Mouse (Mus musculus) hindbrain, embryonic 15.5 days (tissue): ENCODE data around the gene Usp38. TPM values are rescaled to one million over a fixed set of nuclear protein-coding genes. Genes with fewer than 3 reads are reported as not detected.
"Not testable (repeated sequence)": the region's sequence is repeated elsewhere in the genome, so short reads cannot be mapped to it uniquely, and the experiment has no call there.

ENCODE experiments used
- ATAC-seq: fragments of 200-750 bp; cut with Nextera tagmentation; 2 replicates; pipeline ENCODE4 v1.8.0; 2017; ENCODE audit warnings: low read depth, moderate number of reproducible peaks, moderate TSS enrichment; ENCODE audit not compliant: low FRiP score
- H3K27ac ChIP-seq: fragments of 300-500 bp; sonication (generic); replicated peaks from 2 replicates; pipeline ENCODE4 v1.5.1; 2015; ENCODE audit warnings: mild to moderate bottlenecking, inconsistent platforms
- H3K27me3 ChIP-seq: fragments of 300-500 bp; sonication (generic); 2 replicates; pipeline ENCODE4 v1.6.1; 2015; ENCODE audit warnings: control low read depth, inconsistent platforms
- H3K36me3 ChIP-seq: fragments of 300-500 bp; sonication (generic); 2 replicates; pipeline ENCODE4 v1.6.1; 2015; ENCODE audit warnings: control low read depth, inconsistent platforms
- H3K4me1 ChIP-seq: fragments of 300-500 bp; sonication (generic); replicated peaks from 2 replicates; pipeline ENCODE4 v1.6.1; 2015; ENCODE audit warnings: control low read depth, inconsistent platforms
- H3K4me2 ChIP-seq: fragments of 300-500 bp; sonication (generic); 2 replicates; pipeline ENCODE4 v1.6.1; 2015; ENCODE audit warnings: moderate library complexity, mild to moderate bottlenecking, inconsistent platforms
- H3K4me3 ChIP-seq: fragments of 300-500 bp; sonication (generic); 2 replicates; pipeline ENCODE4 v1.5.1; 2015; ENCODE audit warnings: mild to moderate bottlenecking, inconsistent platforms
- H3K9ac ChIP-seq: fragments of 300-500 bp; sonication (generic); 2 replicates; pipeline ENCODE4 v1.6.1; 2015; ENCODE audit warnings: inconsistent platforms
- H3K9me3 ChIP-seq: fragments of 300-500 bp; sonication (generic); 2 replicates; pipeline ENCODE4 v1.6.1; 2016; ENCODE audit warnings: control low read depth, inconsistent platforms
- WGBS: fragments of 180-500 bp; shearing (Covaris S2); methylation state at CpG from one replicate; pipeline ENCODE4 v1.1.7; 2015; 5-methylcytosine and 5-hydroxymethylcytosine counted together
- polyA plus RNA-seq: library from polyadenylated mRNA; unstranded; fragments of >200 nt; fragmentation: Nextera tagmentation; extraction: Ambion mirVana; gene quantifications from 2 replicates; pipeline ENCODE4 v1.2.1, GENCODE M21; 2015

The Usp38 gene
- polyA plus RNA-seq = 16.7 and 18.0 TPM in 2 replicates

DNA sequence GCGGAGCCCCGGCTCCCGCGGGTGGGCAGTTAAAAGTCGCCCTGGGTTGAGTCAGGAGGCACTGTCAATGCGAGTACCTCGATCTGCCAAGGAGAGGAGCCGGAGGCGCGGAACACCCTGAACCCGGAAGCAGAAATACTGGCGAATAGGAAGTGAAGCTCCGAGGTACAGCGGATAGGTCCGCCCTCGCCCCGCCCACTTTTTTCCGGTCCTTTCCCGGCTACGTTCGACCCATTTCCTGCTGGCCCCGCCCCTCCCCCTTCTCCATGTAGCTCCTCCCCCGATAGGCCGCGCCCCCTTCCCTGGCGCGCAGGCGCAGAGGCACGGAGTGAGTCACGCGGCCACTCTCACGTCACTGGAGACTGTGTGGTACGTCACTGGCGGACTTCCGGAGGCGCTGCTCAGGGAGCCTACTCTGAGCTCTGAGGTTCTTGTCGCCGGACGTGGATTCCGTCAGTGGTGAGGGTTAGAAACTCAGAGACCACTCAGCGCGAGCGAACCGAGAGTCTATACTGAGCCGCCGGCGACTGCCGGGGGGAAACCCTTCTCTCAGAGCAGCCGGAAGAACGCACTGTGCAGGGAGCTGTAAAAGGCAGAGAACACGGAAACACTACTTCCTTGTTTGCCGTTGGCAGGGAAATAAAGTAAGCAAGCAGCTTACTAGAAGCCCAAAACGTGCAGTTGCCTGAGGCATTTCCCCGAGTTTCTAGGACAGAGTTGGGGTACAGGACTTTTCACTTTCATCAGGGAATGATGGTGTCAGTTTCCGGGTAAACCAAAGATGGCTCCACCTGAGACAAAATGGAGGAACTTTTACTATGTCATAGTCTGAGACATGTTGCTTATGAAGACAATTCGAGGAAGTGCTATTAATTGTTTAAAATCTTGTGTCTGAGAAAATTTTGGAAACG, at the start of gene Usp38:
Gene Usp38 (minus strand): TSS at position 140 of the 911 bp plus-strand sequence.
- Histone ChIP-seq H3K4me1 (peaks cover 45% of the 10 kb centered on the region), H3K9ac (peak within 1 kb of the TSS; percentile 77), H3K27ac (peak within 1 kb of the TSS; percentile 89), H3K36me3 (no peaks in the 10 kb centered on the region; the same call in 1 of the 2 replicates), H3K4me2 (peak within 1 kb of the TSS; percentile 77), H3K4me3 (peak within 1 kb of the TSS; percentile 85), H3K9me3 (no peaks in the 10 kb centered on the region), H3K27me3 (no peaks in the 10 kb centered on the region)
- ATAC-seq = peak; percentile 99
- 3% methylated on average over 51 of the region's 57 CpGs for WGBS

DNA sequence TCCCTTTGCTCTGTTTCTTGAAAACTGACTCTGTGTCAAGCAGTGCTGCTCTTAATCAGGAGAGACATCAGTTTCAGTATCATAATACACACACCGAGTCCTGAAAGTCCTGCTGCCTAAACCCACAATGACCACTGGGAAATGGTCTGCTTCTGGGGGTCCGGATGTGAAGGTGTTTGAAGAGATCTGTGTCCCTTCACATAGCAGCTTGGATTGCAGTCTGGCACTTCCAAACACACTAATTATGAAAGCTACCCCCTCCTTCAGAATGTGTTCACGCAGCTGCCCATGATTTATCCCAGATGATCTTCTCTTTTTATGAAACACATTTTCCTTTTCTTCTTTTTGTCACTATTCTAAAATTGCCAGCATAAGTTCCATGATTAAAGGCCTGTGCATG, 47.8 kb upstream of the Usp38 start:
- no peak overlapping the region for H3K27ac ChIP-seq
- H3K4me2 ChIP-seq = no peak overlapping the region
- no peaks in the 10 kb centered on the region for H3K27me3 ChIP-seq
- no peaks in the 10 kb centered on the region for H3K4me1 ChIP-seq
- no peak overlapping the region for H3K4me3 ChIP-seq
- no peak overlapping the region for H3K9ac ChIP-seq
- no peaks in the 10 kb centered on the region for H3K9me3 ChIP-seq
- WGBS = 81% methylated on average over 3 of the region's 3 CpGs
- no peaks in the 10 kb centered on the region for H3K36me3 ChIP-seq
- ATAC-seq = no peak

DNA sequence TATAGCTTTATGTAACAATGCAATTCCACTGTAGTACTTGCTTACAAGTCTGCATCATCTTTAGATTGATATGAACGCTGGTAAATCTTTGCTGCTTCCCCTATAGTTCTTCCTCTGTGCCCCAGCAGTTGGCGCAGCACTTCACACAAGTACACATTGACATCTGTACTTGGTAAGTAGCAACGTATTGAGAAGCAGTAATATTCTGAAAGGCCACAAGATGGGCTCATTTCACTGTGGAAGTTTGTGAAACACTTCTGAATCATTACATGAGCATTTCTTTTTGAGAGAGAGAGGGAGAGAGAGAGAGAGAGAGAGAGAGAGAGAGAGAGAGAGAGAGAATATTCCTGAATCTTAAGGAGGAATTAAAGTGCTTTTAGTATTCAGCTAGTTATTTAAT, 47.2 kb upstream of the Usp38 start:
- H3K36me3 ChIP-seq = no peaks in the 10 kb centered on the region
- no peak overlapping the region for H3K4me2 ChIP-seq
- H3K4me1 ChIP-seq = no peaks in the 10 kb centered on the region
- no peak overlapping the region for H3K27ac ChIP-seq
- 50% methylated on average over 3 of the region's 3 CpGs for WGBS
- H3K27me3 ChIP-seq = no peaks in the 10 kb centered on the region
- ATAC-seq = 0 out of 2 replicates have a peak, but pooled peaks have one; percentile 68
- no peak overlapping the region for H3K9ac ChIP-seq
- H3K9me3 ChIP-seq = no peaks in the 10 kb centered on the region
- H3K4me3 ChIP-seq = no peak overlapping the region

DNA sequence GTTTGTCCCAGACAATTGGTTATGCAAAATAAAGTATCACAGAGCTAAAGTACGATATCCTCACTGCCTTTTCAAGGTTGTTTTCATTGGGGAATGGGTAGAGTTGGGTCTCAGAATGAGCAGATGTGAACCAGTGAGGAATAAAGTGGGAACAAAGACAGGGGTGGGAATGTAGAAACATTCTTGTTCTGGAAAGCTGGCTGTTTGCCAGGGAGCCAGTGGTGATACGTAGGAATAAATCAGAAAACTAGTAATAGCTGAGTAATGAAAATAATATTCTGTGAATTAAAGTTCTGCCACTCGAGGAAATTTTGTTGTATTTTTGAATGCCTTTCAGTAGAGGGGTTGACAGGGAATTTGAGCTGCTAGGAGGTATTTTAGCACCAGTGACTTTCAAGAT, 29.5 kb upstream of the Usp38 start:
- Histone ChIP-seq H3K4me2 (no peak overlapping the region), H3K27me3 (no peaks in the 10 kb centered on the region), H3K9ac (no peak overlapping the region), H3K4me1 (no peaks in the 10 kb centered on the region), H3K27ac (no peak overlapping the region), H3K36me3 (no peaks in the 10 kb centered on the region), H3K4me3 (no peak overlapping the region), H3K9me3 (no peaks in the 10 kb centered on the region)
- WGBS = 42% methylated on average over 3 of the region's 3 CpGs
- ATAC-seq = no peak

DNA sequence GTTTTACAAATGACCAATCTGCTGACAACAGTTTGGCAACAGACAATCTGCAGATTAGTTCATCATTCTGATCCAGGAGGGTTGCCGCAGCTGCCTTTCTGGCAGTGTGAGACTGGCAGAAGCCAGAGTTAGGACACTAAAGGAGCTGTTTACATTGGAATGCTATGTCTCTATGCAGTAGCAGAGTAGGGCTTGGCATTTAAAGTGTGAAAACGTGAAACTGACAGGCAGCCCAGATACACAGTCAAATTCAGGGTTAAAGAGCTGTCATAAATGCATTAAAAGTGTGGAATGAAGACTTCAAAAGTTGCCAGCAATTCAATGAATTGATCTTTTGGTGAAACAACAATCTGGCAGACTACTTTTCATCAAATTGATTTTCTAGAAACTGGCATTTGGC, 13.3 kb upstream of the Usp38 start:
- WGBS = 57% methylated on average over 2 of the region's 2 CpGs
- Histone ChIP-seq H3K27ac (no peak overlapping the region), H3K9ac (no peak overlapping the region)

DNA sequence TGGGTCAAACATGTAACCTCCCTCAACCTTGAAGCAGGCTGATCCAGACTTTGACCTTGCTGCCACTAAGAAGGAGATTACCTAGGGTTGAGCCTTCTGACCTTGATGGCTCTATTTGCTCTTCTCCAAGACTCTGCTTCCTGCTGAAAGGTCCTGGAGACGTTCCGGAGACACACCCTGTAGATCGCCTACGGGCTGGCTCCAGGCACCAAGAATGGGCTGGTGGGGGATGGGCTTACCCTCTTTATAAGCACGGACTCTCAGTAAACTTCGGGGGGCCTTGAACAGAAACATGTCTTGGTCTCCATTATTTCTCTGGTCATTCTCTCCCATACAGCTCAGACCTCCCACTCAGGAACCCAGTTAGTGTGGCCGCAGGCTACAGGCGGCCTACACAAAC, 2.8 kb upstream of the Usp38 start:
- H3K9ac ChIP-seq, H3K9me3 ChIP-seq, H3K4me2 ChIP-seq, H3K36me3 ChIP-seq, H3K27me3 ChIP-seq, H3K4me3 ChIP-seq, H3K27ac ChIP-seq, ATAC-seq: not testable (repeated sequence)
- 88% methylated on average over 8 of the region's 8 CpGs for WGBS
- H3K4me1 ChIP-seq = peaks cover 22% of the 10 kb centered on the region

More for the DNA sequence above, 13.3 kb upstream of the Usp38 start:
- H3K27me3 ChIP-seq = no peaks in the 10 kb centered on the region
- H3K4me2 ChIP-seq = no peak overlapping the region
- ATAC-seq = no peak
- H3K4me1 ChIP-seq = no peaks in the 10 kb centered on the region
- H3K4me3 ChIP-seq = no peak overlapping the region
- 0 out of 2 replicates have a peak, but pooled peaks cover 3% of the 10 kb centered on the region for H3K9me3 ChIP-seq
- no peaks in the 10 kb centered on the region for H3K36me3 ChIP-seq

DNA sequence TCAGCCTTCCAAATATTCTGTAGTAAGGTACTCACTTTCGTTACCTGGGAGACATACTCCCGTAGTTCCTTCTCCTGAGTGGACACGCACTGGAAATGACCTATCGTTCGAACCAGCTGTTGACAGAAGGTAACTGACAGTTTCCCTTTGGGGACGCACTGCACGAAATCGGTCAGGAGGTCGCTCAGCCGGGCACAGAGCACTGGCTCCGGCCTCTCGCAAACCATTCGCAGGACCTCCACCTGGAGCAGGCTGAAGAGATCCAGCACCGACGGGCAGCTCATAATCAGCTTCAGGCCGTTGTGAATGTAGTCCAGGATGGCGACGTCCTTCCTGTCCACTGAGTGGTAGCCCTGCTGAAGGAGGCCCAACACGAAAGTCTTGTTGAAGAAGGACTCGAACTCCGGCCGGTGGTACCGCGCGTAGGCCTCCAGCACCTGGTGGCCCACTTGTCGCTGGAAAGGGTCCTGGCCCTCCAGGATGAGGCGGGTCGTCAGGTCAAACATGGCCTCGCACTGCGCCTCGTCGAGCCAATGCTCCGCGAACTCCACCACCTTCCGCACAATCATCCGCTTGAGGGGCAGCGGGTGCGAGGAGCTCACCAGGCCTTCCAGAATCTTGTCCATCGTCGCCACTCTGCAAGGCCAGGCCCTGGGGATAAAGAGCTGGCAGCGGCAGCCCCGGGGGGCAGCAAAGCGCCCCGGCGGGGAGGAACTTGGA, 757 bp downstream of the Usp38 start:
- H3K9me3 ChIP-seq = no peaks in the 10 kb centered on the region
- peak overlapping the region; percentile 77 for H3K9ac ChIP-seq
- peaks cover 48% of the 10 kb centered on the region for H3K4me1 ChIP-seq
- WGBS = 4% methylated on average over 45 of the region's 45 CpGs
- peak overlapping the region; percentile 85 for H3K4me3 ChIP-seq
- ATAC-seq = no peak
- H3K27me3 ChIP-seq = no peaks in the 10 kb centered on the region
- H3K27ac ChIP-seq = peak overlapping the region; percentile 70
- H3K4me2 ChIP-seq = peak overlapping the region; percentile 77
- H3K36me3 ChIP-seq = peaks cover 4% of the 10 kb centered on the region

DNA sequence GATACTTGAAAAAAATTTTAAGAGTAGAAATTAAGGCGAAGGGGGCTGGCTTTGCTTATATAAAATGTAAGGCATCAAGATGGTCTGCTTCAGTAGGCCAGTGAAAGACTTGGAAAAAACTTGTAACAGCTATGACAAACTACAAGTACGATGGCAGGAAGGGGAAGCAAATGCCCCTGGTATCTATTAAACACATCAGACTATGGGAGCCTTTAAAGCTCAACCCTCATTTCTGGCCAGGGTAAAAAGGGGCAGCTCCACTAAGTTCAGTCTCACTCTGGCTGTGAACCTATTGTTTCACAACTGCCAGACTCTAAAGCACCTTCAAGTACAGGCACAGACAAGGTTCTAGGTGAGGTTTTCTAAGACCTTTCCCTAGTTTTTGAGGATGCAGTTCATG, 2.0 kb downstream of the Usp38 start:
- no peak for ATAC-seq
- Histone ChIP-seq H3K4me1 (peaks cover 48% of the 10 kb centered on the region), H3K36me3 (peaks cover 7% of the 10 kb centered on the region), H3K27me3 (no peaks in the 10 kb centered on the region), H3K4me2 (peak overlapping the region; percentile 77), H3K9me3 (no peaks in the 10 kb centered on the region), H3K27ac (no peak overlapping the region), H3K4me3 (peak overlapping the region; percentile 85), H3K9ac (peak overlapping the region; percentile 10)
- WGBS = 83% methylated on average over 2 of the region's 2 CpGs

DNA sequence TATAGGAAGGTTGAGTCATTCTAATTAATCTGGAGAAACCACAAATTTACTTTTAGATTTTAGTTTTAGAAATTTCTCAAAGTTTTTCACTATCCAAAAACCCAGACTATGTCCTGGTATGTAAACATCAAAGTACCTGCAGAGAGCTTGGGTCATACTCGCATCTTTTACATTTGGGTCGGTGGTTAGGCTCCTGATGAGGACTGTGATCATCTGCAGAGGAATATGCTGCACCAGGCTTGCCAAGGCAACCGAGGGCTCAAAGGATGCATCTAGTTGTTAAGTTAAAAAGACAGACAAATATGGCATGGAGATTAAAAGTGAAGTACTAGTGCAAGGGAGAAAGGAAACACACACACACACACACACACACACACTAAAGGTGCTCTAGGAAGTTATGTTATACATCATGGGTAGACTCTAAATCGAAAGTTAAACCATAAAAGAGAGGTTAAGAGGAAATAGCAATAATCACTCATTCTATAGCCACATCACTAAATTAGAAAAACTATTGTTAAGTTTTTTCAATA, 2.6 kb downstream of the Usp38 start:
- peak overlapping the region; percentile 77 for H3K4me2 ChIP-seq
- no peak overlapping the region for H3K4me3 ChIP-seq
- H3K27me3 ChIP-seq = no peaks in the 10 kb centered on the region
- H3K27ac ChIP-seq = no peak overlapping the region
- H3K36me3 ChIP-seq = peaks cover 10% of the 10 kb centered on the region
- ATAC-seq = no peak
- peaks cover 48% of the 10 kb centered on the region for H3K4me1 ChIP-seq
- H3K9ac ChIP-seq = no peak overlapping the region
- WGBS = 88% methylated on average over 4 of the region's 4 CpGs
- no peaks in the 10 kb centered on the region for H3K9me3 ChIP-seq

DNA sequence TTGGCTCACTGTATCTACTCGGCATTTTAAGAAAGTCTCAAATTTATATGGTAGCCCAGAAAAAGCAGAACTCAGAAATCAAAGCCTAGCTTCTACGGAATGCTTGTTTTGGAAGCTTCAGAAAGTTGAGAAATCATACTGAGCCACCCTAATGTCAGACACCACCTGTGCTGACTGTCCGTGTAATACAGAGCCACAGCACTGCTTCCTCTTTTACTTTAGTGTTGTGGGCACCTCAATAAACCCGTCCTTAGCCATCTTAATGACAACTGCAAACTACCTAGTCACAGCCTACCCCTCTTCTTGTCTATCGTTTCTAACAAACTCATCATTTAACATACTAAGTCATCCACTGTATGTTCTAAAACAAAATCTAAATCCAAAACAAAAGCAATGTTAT, 4.3 kb downstream of the Usp38 start:
- no peaks in the 10 kb centered on the region for H3K27me3 ChIP-seq
- WGBS = 92% methylated on average over 5 of the region's 5 CpGs
- no peak overlapping the region for H3K9ac ChIP-seq
- H3K4me1 ChIP-seq = peaks cover 40% of the 10 kb centered on the region
- H3K36me3 ChIP-seq = peaks cover 19% of the 10 kb centered on the region
- H3K4me3 ChIP-seq = no peak overlapping the region
- no peak overlapping the region for H3K4me2 ChIP-seq
- H3K27ac ChIP-seq = no peak overlapping the region
- H3K9me3 ChIP-seq = no peaks in the 10 kb centered on the region
- ATAC-seq = no peak

DNA sequence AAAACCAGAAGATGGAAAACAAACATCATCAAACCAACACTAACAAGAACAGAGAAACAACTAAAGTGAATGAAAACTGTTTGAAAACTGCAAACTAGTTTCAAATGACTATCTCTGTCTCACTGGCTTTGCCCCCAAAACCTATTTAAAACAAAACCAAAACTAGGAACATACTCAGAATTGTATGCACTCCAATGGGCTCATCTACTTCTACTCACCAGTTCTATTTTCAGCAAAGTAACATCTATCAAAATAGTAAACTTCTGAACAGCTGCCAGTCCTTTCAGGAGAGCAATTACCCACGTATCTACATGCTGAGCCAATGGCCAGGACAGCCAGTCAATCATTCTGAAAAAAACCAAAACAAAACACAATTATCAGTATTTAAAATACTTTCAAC, 9.6 kb downstream of the Usp38 start:
- 85% methylated on average over 1 of the region's 1 CpGs for WGBS
- Histone ChIP-seq H3K9ac (no peak overlapping the region), H3K4me2 (no peak overlapping the region), H3K27me3 (no peaks in the 10 kb centered on the region), H3K4me1 (peaks cover 3% of the 10 kb centered on the region), H3K36me3 (peaks cover 58% of the 10 kb centered on the region), H3K4me3 (no peak overlapping the region), H3K9me3 (no peaks in the 10 kb centered on the region), H3K27ac (no peak overlapping the region)
- no peak for ATAC-seq

DNA sequence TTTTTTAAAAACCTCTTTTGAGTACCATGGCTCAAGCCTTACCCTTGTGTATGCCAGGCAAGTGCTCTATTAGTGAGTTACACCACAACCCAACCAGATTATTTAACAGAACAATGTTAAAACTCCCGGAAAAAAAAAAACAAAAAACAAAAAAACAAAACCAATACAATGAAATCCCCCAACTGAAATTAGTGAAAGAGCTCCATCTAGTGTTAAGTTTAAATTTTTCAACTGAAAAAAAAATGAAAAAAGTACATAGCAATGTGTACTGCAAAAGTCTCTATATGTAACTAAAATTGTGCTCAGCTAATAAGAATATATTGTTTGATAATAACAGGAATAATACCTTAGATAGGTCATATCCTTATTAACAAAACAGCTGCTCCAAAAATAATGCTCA, 18.1 kb downstream of the Usp38 start:
- WGBS = 24% methylated on average over 1 of the region's 1 CpGs
- no peak overlapping the region for H3K9ac ChIP-seq
- no peak overlapping the region for H3K27ac ChIP-seq
- H3K4me2 ChIP-seq = no peak overlapping the region
- H3K4me1 ChIP-seq = no peaks in the 10 kb centered on the region
- no peaks in the 10 kb centered on the region for H3K9me3 ChIP-seq
- no peak overlapping the region for H3K4me3 ChIP-seq
- no peaks in the 10 kb centered on the region for H3K27me3 ChIP-seq
- no peak for ATAC-seq
- peaks cover 50% of the 10 kb centered on the region for H3K36me3 ChIP-seq
